Mouse (Mus musculus): Measurements from ENCODE around the gene Vmn2r21. TPM values are rescaled to one million over a fixed set of nuclear protein-coding genes. Genes with fewer than 3 reads are reported as not detected.
"Not testable (repeated sequence)": the region's sequence is repeated elsewhere in the genome, so short reads cannot be mapped to it uniquely, and the experiment has no call there.

Vmn2r21 gene
- polyA plus RNA-seq (2015; fragmentation: Nextera tagmentation; extraction: Ambion mirVana) = not detected in 2 replicates

DNA sequence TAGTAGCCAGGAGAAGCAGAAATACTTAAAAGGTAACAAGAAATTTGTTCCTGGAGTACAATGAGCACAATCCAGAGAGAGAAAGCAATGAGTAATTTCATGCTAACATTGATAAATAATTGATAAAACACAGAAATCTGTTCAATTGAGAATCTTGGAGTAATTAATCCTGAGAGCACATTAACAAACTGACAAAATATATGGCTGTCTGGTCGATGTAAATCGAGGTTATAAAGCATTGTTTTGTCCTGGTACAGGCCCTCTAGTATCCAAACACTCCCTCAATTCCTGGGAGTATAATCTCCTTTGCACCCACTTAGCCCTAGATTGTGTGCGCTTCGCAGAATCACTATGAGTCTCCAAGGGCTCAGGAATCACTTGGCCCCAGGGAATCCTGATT, at the start of gene Vmn2r21:
Vmn2r21 (minus strand) TSS at position 101 of the 400 bp plus-strand sequence.
- not testable (repeated sequence) for H3K27me3 ChIP-seq; DNase-seq; H3K4me2 ChIP-seq; ATAC-seq (ENCODE audit: low read depth); H3K27ac ChIP-seq; H3K36me3 ChIP-seq; H3K4me1 ChIP-seq (replicated peaks); H3K4me3 ChIP-seq (replicated peaks); H3K9ac ChIP-seq; H3K9me3 ChIP-seq (replicated peaks)
- no CpG with 5 or more reads among the region's 4 CpGs for WGBS (ENCODE audit: insufficient replicate concordance)

DNA sequence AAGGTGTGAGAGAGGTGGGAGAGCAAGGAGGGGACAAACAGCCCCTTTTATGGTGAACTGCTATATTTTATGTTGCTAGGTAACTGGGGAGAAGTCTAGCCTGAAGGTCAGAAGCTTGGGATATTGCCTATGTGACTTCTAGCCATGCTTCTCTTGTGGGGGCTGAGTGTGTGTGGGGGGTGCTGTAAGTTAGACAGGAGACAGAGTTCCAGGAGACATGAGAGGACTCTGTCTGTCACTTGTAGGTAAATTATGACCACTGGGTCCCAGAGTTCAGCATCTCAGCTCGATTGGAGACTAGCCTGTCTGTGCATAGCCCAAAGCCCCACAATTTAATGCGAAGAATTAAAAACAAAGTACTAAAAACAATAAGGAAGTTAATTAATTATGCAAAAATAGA, 41.5 kb upstream of the Vmn2r21 start:
- not testable (repeated sequence) for H3K9me3 ChIP-seq (replicated peaks); H3K4me1 ChIP-seq (replicated peaks); H3K36me3 ChIP-seq; ATAC-seq (ENCODE audit: low read depth); H3K4me3 ChIP-seq (replicated peaks); H3K27me3 ChIP-seq; H3K4me2 ChIP-seq; H3K27ac ChIP-seq; H3K9ac ChIP-seq; DNase-seq
- no CpG with 5 or more reads among the region's 2 CpGs for WGBS (ENCODE audit: insufficient replicate concordance)

DNA sequence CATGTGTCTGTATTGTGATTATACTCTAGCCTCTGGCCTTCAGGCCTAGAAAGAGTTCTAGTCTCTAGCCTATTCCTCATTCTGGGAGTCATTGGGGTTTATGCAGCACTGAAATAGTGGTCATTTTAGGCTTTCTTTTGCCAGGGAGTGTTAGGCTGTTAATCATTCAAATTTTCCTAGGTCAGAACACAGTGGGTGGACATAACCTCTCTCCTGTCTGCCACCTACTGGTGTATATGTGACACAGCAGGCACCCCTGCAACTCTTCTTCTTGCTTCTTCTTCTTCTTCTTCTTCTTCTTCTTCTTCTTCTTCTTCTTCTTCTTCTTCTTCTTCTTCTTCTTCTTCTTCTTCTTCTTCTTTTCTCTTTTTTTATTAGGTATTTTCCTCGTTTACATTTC, 6.5 kb upstream of the Vmn2r21 start:
- not testable (repeated sequence) for H3K36me3 ChIP-seq; H3K27ac ChIP-seq; H3K27me3 ChIP-seq; H3K4me2 ChIP-seq; H3K9ac ChIP-seq; H3K9me3 ChIP-seq (replicated peaks); H3K4me1 ChIP-seq (replicated peaks); ATAC-seq (ENCODE audit: low read depth); DNase-seq; H3K4me3 ChIP-seq (replicated peaks)
- no CpG with 5 or more reads among the region's 1 CpGs for WGBS (ENCODE audit: insufficient replicate concordance)

DNA sequence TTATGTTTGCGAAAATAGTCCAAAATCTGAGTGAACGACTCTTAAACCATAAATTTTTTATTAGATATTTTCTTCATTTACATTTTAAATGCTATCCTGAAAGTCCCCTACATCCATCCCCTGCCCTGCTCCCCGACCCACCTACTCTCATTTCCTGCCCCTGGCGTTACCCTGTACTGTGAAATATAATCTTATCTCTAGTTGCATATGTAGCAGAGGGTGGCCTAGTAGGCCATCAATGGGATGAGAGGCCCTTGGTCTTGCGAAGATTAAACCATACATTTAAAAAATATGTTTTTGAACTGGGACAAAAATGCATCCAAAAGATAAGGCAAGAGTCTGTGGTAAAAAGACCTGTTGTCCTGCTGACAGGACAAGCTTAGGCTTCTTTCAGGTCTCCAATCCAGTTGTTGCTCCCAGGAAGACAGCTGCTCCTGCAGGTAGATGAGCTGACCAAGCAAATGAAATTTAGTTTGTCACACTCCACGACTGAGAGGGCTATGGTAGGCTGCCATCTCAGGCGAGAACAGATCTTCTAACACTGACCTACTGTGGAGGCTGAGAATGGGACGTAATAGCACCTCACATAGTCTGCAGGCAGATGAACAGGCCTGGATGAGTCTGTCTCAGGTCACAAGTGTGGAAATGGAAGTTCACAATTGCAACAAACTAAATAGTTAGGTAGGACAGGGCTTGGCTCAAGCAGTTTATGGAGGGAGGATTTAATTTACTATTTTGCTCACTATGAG, 10.8 kb downstream of the Vmn2r21 start:
- DNase-seq; H3K27me3 ChIP-seq; H3K4me2 ChIP-seq; H3K9ac ChIP-seq; H3K9me3 ChIP-seq (replicated peaks); H3K4me1 ChIP-seq (replicated peaks); H3K4me3 ChIP-seq (replicated peaks); H3K27ac ChIP-seq; H3K36me3 ChIP-seq: not testable (repeated sequence)
- peak; percentile 96 for ATAC-seq (ENCODE audit: low read depth)
- no CpG with 5 or more reads among the region's 8 CpGs for WGBS (ENCODE audit: insufficient replicate concordance)

DNA sequence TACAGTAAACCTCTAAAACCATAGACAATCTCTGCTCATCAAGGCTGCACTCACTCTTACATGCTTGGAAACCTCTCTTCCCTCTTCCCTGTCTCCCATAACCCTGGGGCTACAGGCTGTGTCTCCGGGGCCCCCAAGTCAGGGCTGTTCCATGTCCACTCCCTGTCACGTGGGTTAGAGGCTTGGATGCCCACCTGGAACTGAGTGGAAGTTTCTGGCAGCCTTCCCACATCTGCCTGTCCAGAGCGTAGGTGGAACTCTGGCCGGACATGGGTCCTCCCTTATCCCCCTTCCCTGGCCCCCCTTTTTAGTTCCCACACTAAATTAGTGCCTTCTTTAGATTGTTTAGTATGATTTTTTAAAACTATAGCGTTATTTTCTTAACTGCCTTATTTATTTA, 60.2 kb downstream of the Vmn2r21 start:
- H3K4me1 ChIP-seq (replicated peaks); H3K36me3 ChIP-seq; H3K27ac ChIP-seq; H3K9ac ChIP-seq; H3K4me2 ChIP-seq; H3K4me3 ChIP-seq (replicated peaks); ATAC-seq (ENCODE audit: low read depth); H3K27me3 ChIP-seq; DNase-seq; H3K9me3 ChIP-seq (replicated peaks): not testable (repeated sequence)
- no CpG with 5 or more reads among the region's 5 CpGs for WGBS (ENCODE audit: insufficient replicate concordance)

DNA sequence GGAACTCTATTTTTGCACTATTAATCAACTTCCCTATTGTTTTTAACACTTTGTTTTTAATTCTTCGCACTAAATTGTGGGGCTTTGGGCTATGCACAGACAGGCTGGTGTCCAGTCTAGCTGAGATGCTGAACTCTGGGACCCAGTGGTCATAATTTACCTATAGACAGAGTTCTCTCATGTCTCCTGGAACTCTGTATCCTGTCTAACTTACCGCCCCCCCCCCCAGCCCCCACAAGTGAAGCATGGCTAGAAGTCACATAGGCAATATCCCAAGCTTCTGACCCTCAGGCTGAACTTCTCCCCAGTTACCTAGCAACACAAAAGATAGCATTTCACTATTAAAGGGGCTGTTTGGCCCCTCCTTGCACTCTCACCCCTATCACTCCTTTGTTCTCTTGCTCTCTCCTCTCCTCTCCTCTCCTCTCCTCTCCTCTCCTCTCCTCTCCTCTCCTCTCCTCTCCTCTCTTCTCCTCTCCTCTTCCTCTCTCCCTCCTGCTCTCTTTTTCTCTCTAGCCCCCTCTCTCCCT, 60.7 kb downstream of the Vmn2r21 start:
- not testable (repeated sequence) for H3K27ac ChIP-seq

DNA sequence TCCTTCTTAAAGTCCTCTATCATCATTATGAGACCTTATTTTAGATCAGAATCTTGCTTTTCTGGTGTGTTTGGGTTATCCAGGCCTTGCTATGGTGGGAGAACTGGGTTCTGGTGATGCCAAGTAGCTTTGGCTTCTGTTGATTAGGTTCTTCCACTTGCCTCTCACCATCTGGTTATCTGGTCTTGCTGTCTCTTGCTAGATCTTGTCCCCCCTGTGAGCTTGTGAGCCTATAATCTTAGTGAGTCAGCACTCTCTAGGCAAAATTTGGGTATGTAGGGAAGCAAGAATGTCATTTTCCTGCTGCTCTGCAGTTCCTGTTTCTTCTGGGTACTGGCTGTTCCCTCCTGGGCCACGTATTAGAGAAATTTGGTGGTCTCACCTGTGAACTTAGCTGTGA, 64.6 kb downstream of the Vmn2r21 start:
- not testable (repeated sequence) for H3K27ac ChIP-seq; H3K9ac ChIP-seq; DNase-seq; H3K27me3 ChIP-seq; H3K4me3 ChIP-seq (replicated peaks); H3K9me3 ChIP-seq (replicated peaks); H3K4me1 ChIP-seq (replicated peaks); H3K4me2 ChIP-seq; H3K36me3 ChIP-seq
- peak; percentile 57; the same call in 1 of the 2 replicates for ATAC-seq (ENCODE audit: low read depth)
- WGBS (ENCODE audit: insufficient replicate concordance) = no CpG with 5 or more reads among the region's 1 CpGs

More for the DNA sequence above, 60.7 kb downstream of the Vmn2r21 start:
- H3K9me3 ChIP-seq (replicated peaks); H3K27me3 ChIP-seq; H3K9ac ChIP-seq; H3K4me3 ChIP-seq (replicated peaks); DNase-seq; H3K4me2 ChIP-seq; H3K4me1 ChIP-seq (replicated peaks); ATAC-seq (ENCODE audit: low read depth); H3K36me3 ChIP-seq: not testable (repeated sequence)
- WGBS (ENCODE audit: insufficient replicate concordance) = no CpG with 5 or more reads among the region's 2 CpGs

Other genes with a start within 250 kb of the Vmn2r21 start
- 0.83 and 0.84 TPM in 2 replicates for gene Clec4e, start 243.5 kb downstream of the Vmn2r21 start, polyA plus RNA-seq (2015; fragmentation: Nextera tagmentation; extraction: Ambion mirVana)
- gene Vmn2r19, start 225.1 kb downstream of the Vmn2r21 start, polyA plus RNA-seq (2015; fragmentation: Nextera tagmentation; extraction: Ambion mirVana) = not detected in 2 replicates
- not detected in 2 replicates for gene Vmn2r20, start 115.3 kb downstream of the Vmn2r21 start, polyA plus RNA-seq (2015; fragmentation: Nextera tagmentation; extraction: Ambion mirVana)
- not detected in 2 replicates for gene Vmn2r22, start 117.3 kb upstream of the Vmn2r21 start, polyA plus RNA-seq (2015; fragmentation: Nextera tagmentation; extraction: Ambion mirVana)
- gene Vmn2r23, start 169.3 kb upstream of the Vmn2r21 start, polyA plus RNA-seq (2015; fragmentation: Nextera tagmentation; extraction: Ambion mirVana) = not detected in 2 replicates
- not detected in 2 replicates for gene Vmn2r24, start 245.5 kb upstream of the Vmn2r21 start, polyA plus RNA-seq (2015; fragmentation: Nextera tagmentation; extraction: Ambion mirVana)

Measured in liver, embryonic 13.5 days (tissue).